Mouse (Mus musculus) retina, embryonic 14.5 days (tissue): ENCODE results near the gene Slc47a2.
"Not testable (repeated sequence)": the region's sequence is repeated elsewhere in the genome, so short reads cannot be mapped to it uniquely, and the experiment has no call there.

ENCODE experiments used
- DNase-seq: peaks from one replicate; pipeline ENCODE4 v3.0.0-alpha.2; 2015; ENCODE audit warnings: low spot score

Slc47a2 gene

DNA sequence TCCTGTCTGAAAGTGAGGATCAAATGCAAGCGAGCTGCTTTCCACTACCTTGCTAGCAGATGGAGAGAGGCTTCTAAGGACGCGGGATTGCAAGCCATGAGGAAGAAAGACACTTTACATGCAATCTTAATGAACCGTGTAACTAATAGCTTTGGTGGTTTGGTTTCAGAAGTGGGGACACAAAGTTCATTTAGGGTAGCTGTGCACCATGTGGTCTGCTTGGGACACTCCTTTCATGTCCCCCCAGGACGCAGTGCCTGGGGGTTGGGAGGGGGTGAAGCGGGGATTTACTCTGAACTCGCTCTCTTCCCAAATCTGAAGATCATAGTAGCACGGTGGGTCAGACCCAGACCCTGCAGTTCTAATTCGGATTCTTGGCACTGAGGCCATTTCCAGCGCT, 689 bp downstream of the Slc47a2 start:
- no peak for DNase-seq

DNA sequence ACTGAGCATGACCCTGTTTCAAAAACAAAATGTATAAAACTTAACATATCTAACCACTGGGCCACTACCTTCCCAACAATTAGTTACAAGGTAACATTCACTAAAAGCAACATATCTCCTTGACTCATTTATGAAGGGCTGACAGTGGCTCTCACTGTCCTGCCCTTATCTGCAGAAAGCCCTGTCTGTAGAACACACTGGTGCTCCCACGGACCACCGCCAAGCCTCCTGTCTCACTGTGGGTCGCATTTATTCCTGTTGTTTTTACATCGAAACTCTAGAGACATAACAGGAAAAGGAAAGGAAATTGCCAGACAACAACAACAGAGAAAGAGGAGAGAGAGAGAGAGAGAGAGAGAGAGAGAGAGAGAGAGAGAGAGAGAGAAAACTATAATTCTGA, 1.4 kb downstream of the Slc47a2 start:
- DNase-seq = no peak

DNA sequence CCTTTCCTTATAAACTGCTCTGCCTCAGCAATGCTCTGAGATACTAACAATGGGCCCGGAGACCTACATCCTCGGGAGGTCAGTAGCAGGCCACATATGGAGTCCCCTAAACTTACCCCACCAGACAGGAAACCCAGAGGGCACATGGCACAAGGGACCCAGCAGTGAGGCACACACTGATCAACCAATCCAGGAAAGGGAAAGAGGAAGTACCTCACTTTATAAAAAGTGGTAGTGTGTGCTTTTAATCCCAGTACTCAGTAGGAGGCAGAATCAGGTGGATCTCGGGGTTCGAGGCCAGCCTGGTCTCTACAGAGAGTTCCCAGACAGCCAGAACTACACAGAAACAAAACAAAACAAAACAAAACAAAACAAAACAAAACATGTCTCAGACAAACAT, 2.3 kb downstream of the Slc47a2 start:
- no peak for DNase-seq

DNA sequence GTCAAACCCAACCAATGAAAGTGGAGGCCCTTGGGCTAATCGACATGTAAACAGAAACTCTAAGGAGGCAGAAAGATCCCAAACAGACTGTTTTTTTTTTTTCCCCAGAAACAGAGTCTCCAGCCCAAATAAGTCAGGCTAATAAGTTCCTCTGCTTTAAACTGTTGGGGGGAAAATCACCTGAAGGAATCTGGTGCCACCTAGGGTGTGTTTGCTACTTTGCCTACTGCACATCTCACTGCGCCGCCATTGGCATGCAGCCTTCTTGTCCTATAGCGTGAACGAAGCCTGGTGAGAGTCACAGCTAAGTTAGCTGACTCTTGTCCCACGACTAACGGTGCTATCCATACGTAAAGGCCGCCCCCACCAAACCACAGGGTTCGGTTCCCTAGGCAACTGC, 5.1 kb downstream of the Slc47a2 start:
- no peak for DNase-seq

DNA sequence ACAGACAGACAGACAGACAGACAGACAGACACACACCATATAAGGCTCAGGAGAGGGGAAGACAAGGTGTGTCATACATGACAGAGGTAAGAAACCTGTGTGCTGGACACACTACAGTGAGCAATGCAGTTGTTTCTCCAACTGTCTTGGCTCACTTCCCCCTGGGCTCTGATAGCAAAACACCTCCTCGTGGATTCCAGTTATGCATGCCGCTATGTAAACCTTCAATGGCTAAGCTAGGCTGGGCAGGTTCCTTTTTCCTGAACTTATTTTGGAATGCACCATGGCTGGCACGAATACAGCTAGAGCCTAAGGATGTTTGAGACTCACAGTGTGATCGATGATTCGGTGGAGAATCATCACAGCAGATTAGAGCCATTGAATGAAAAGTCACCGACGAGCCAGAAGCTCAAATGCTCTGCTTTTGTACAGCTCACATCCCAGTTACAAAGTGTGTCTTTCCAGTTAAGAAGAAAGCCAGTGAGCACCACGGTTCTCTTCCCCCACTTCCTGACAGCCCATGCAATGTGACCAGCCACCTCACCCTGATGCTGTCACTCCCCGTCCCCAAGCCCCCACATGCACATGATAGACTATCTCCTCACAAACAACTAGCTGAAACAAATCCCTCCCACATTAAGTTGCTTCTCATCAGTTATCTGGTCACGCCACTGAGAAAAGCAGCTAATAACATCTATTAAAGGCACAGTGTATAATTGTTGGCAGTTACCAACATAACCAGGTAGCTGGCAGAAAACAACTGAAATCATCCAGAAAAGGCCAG, 21.6 kb downstream of the Slc47a2 start:
- no peak for DNase-seq

DNA sequence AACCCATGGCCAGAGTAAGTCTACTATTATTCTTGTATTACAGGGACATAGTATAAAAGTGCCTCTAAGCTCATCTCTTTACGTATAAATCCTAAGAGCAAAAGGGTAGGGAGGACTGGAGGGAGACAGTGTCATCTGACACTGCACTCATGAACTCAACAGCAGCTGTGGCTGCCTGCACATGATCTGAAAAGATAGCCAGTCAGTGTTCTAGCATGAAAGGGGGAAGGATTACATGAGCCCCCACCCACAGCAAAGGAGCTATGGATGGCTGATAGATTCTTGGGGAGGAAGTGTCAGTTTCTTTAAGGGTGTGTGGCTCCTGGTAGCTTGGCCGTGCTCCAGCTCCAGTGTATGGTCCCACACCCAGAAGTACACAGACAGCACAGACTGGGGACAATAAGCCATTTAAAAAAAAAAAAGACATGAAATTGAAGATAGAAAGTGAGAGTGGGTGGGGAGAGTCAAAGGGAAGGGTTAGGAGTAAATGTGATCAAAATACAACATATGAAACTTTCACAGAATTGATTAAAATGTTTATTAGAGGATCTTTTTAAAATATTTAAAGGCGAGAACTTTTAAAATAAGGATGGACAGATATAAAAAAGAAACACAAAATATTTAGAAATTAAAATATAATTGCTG, 22.6 kb downstream of the Slc47a2 start:
- DNase-seq = no peak

DNA sequence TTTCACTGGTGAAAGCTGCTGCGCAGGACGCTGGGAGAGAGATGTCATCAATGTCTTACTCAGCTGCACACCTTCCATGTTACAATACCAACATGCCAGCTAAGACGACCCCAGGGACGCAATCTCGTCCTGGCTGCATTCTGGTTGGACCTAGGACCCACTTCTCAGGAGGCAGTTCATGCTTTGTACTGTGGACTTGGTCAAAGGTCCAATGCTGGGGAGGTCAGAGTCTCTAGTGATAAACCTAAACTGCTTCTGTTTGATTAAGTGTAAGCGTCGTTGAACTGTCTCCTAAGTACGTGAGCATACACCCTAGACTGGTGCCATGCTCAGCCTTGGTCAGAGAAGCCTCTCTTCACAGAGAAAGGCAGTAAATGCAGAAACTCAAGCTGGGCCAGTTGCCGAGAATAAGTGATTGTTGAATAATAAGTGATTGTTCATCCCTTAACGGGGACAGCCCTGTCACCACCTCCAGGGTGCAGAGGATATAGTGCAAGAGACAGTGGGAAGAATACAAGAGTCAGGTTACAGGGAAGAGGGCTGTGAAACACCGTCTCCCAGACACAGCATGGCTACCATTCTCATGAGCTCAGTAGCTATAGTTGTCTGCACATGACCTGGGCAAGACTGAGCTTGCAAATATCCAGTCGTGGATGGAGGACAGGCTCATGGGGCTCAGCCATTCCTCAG, 23.3 kb downstream of the Slc47a2 start:
- no peak for DNase-seq

DNA sequence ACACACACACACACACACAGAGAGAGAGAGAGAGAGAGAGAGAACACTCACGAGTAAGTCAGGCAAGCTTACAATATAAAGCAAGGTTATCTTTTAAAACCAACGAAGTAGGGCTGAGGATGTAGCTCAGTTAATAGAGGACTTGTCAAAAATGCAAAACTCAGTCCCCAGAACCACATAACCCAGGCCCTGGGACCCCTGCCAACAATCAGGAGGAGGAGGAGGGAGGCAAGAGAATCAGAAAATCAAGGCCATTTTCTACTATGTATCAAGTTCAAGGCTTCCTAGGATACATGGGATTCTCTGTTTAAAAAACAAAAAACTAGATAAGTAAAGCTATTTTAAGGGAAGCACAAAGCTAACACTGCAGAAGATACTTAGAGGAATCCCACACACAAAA, 25.8 kb downstream of the Slc47a2 start:
- no peak for DNase-seq

DNA sequence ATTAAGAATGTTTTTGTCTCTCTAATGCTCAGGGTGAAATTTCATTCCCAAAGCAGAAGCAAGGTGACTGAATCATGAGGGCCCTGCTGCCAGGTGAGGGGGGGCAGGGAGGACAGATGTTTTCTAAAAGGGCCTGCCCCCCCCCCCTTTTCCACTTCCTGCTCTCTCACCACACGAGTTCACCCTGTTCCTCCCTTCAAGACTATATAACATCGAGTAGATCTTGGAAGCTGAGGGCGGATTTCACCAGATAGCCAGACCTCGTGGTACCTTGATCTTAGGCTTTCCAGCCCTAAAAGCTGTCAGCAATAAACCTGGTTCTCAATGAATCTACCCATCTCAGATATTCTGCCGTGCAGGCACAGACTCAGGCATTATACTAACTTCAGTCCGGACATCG, 32.3 kb downstream of the Slc47a2 start:
- DNase-seq = no peak

DNA sequence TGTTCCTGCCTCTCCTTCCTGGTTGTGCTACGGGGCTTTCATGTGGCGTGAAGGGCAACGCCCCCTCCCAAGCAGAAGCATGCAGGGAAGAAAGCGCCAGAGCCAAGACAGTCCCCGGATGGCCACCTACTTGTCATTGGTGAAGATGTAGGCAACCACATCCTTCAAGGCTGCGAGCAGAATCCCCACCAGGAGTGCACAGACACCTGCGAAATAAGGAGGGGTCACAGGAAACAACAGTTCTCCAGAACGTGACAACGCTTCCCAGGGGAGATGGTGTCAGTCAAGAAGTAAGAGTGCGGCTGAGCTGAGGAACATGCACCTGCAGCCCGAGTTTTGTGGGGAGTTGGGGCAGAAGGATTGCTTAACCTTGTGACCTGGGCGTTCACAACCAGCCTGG, 32.8 kb downstream of the Slc47a2 start:
- DNase-seq = no peak

DNA sequence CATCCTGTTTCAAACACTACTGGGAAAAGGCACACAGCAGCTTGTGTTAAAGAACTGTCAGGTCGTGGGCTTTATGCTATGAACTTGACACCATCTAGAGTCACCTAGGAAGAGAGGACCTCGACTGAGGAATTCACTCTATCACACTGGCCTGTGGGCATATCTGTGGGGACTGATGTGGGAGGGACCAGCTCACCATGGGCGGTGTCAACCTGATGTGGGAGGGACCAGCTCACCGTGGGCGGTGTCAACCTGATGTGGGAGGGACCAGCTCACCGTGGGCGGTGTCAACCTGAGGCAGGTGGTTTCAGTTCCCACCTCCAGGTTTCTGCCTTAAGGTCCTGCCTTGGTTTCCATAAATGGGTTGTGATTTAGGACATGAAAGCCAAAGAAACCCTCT, 34.9 kb downstream of the Slc47a2 start:
- no peak for DNase-seq

DNA sequence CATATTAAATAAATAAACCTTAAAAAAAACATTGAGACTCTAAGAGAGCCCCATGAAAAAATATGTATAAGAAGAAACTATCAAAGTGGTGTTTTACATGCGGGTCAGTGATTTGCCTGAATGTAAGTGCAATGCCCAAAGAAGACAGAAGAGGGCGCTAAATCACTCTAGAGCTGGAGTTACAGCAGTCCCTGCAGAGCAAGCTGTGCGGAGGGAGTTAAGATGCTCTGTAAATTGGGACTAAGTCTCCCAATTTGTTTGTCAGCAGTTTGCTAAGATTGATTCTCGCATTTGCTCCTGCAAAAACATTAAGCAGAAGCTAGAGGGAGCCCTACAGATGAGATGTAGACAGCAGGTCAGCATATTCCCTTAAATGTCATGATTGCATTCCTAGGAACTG, 37.3 kb downstream of the Slc47a2 start:
- peak; percentile 50 for DNase-seq

DNA sequence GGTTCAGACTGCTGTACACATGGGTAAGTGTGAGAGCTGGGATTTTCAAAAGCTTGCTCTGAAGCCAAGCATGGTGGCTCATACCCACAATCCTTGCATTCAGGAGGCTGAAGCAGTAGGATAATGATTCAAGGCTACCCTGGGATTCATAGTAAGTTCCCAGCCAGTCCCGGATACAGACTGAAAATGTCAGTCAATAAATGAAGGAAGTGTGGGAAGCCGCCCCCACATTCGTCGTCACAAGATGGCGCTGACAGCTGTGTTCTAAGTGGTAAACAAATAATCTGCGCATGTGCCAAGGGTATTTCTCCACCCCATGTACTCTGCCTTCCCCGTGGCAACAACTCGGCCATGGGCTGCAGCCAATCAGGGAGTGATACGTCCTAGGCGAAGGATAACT, 38.1 kb downstream of the Slc47a2 start:
- not testable (repeated sequence) for DNase-seq

DNA sequence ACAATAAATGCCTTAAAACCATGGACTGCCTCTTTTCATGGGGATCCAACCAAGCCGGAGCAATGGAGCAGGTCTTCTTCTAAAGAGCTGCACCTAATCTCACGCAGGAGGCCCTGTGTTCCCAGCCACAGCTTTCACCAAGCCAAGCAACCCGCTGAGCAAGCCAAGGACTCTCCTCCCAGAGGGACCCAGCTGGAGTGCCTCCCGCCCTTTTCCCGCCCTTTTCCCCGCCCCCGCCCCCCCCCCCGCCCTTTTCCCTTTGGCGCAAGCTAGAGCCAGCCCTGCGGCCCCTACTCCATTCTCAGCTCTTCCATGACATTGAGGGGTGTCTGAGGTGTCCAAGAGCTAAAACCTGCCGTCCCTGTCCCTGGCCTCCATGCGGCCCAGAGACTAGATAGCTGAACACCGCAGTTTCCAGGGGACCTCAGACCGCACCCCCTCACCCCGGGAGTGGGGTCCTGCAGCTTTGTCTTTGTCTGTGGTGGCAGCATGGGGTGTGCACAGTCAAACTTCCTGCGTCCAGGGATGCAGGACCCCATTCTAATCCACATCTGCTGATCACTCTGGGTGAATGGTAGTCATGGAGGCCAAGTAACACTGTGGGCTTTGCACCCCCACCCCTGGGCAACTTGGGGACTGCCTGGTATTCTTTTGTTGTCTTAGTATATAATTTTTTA, 41.8 kb downstream of the Slc47a2 start:
- peak; percentile 21 for DNase-seq

DNA sequence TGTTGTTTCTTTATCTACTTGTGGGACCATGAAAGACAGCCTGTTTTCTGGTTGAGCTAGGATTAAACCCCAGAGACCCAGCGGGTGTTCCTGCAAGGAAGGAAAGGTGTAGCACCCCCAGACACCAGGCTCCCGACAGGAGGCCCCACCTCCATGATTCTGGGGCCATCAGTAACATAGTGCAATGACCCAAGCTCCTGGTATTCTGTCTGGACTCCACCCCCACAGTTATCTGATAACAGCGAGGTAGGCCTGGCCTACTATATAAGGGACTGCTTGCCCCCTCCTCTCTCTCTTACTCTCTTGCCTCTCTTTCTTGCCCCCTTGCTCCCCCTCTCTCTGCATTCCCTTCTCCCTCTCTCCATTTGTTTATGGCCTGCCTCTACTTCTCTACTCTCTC, 42.5 kb downstream of the Slc47a2 start:
- DNase-seq = no peak

DNA sequence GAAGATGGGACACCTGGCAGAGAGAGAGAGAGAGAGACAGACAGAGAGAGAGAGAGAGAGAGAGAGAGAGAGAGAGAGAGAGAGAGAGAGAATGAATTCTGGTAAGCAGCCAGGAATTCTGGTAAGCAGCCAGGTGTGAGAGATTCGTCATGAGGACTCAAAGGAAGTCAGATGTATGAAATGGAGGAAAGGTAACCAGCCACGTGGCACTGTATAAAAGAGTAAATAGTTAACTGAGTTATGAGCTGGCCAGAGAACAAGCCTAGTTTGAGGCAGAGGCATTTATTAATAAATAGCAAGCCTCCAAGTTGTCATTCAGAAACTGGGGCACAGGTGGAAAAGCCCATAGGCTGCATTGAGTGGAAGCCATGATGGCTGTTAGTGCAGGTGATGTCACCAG, 44.8 kb downstream of the Slc47a2 start:
- no peak for DNase-seq

DNA sequence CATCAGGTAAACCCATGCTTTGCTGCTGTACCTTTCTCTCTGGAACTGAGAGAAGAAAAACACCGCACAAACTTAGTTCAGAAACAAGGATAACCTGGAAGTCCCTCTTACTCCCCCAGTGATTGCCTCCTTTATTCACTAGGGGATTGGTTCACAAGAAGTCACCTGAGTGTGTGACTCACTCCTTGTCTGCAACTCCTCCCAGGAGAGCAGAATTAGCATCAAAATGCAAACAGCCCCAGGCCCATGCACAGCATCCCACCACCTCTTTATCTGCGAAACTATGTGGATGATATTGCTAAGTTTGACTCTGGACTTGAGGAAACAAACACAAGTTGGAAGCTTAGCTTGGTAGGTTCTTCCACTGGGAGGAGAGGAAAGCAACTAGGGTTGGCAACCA, 45.3 kb downstream of the Slc47a2 start:
- no peak for DNase-seq

DNA sequence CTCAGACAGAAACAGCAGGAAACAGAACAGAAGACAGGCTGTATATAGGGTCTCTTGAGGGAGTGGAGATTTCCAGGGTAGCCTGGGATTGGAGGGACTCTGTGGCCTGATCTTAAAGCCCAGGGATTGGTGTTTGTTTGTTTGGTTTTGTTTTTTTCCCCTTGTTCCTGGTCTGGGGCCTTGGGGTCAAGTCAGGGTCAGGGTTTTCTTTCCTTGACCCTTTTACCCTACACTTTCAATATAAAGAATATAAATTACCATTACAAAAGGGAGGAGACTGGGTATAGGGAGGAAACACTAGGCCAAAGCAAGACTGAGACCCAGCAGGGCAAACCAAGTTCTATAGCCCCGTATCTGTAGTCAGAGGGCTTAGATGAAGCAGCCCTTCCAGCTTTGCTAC, 46.1 kb downstream of the Slc47a2 start:
- DNase-seq = no peak

DNA sequence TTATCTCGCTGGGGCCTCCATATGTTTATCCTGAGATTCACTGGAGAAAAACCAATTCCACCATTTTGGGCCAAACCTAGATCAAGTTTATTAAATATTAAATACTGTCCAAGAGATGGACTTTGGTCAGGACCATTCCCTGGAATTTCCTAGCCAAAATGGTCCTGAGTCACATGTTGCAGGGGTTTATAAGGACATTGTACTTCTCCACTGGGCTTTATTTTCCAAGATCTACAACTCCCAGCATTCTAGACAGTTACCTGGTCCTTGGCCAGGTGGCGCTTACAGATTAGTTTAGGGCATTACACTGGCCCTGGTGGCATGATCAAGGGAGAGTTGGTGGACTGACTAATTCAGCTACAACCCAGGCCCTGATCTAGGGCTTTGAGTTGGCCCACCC, 47.1 kb downstream of the Slc47a2 start:
- no peak for DNase-seq

DNA sequence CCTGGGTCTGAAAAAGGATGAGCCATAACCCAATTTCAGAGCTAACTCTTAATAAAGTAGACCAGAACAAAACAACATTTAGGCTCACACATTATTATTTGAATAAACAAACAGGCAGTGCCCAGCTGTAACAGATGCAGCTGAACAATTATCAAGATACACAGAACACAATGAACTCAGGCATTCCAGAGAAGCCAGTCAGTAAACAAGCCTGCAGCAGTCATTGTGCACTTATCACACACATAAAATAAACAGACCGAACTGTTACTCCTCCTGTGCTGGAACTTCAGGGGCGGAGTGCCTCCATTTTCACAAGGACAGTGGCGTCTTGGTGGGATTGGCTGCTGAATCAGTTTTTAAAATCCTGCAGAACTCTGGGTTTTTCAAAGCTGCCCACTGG, 48.2 kb downstream of the Slc47a2 start:
- no peak for DNase-seq

DNA sequence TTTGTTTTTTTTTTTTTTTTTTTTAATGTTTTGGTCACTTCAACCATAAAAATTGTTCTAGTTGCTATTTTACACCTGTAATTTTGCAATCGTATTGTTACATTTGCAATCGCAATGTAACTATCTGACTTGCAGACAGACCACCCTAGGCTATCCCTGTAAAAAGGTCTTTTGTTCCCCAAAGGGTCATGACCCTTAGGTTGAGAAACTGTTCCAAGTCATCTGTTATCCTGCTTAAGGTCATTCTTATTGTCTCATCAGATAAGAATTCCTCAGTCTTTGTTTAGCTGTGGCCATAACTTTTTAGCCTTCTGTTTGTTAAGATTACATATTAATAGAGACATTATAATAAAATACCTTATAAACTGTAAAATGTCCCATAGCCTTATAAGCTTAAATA, 49.4 kb downstream of the Slc47a2 start:
- no peak for DNase-seq

DNA sequence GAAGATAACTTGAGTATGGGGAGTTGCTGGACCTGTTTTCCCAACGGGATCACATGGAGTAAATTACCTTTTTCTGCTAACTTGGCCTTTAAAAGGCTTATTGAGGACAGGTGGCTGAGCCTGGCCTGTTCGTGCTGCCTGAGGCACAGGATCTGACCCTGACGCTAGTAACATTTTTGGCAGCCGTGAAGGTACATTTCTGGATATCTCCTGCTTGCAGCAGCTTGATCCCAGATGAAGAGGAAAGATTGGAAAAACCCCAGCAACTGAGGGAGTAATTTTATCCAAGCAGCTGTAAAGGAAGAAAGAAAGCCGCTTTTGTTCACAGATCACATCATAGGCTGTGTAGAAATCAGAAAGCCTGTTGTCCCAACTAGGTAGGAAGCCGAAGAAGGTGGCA, 58.3 kb downstream of the Slc47a2 start:
- no peak for DNase-seq
